Mouse (Mus musculus) spleen, adult 2 months (tissue): ENCODE results near the gene Cfap74. TPM values are rescaled to one million over a fixed set of nuclear protein-coding genes. Genes with fewer than 3 reads are reported as not detected.

Experiments used
- DNase-seq, 2 experiments: peaks; one replicate each; pipeline versions ENCODE4 v3.0.0 to v3.0.0-alpha.2; 2012 to 2021; ENCODE audit warnings: low spot score in 2 of 2, low read depth in 1 of 2
- H3K27ac ChIP-seq: fragments of 200-500 bp; 2 replicates; pipeline ENCODE4 v1.5.1; 2012; ENCODE audit warnings: low read length, inconsistent platforms; ENCODE audit not compliant: insufficient read depth
- H3K27me3 ChIP-seq: fragments of 200-500 bp; 2 replicates; pipeline ENCODE4 v1.6.1; 2012; ENCODE audit warnings: mild to moderate bottlenecking, moderate library complexity, low read length, inconsistent platforms; ENCODE audit not compliant: control insufficient read depth, insufficient read depth
- H3K36me3 ChIP-seq: fragments of 200-500 bp; 2 replicates; pipeline ENCODE4 v1.6.1; 2012; ENCODE audit warnings: mild to moderate bottlenecking, low read length, inconsistent platforms; ENCODE audit not compliant: control insufficient read depth, insufficient read depth
- H3K4me1 ChIP-seq: fragments of 200-500 bp; 2 replicates; pipeline ENCODE4 v1.6.1; 2011; ENCODE audit warnings: inconsistent platforms; ENCODE audit not compliant: control insufficient read depth, insufficient read depth, insufficient read length
- H3K4me3 ChIP-seq: fragments of 200-500 bp; 2 replicates; pipeline ENCODE4 v1.5.1; 2011; ENCODE audit warnings: mild to moderate bottlenecking, inconsistent platforms; ENCODE audit not compliant: insufficient read depth, insufficient read length; ENCODE audit errors: extremely low read depth
- CTCF ChIP-seq: fragments of 200-500 bp; IDR thresholded peaks from 2 replicates; pipeline ENCODE4 v1.5.1; 2011; ENCODE audit warnings: mild to moderate bottlenecking, inconsistent platforms; ENCODE audit not compliant: insufficient read depth, insufficient read length, insufficient replicate concordance; ENCODE audit errors: extremely low read depth
- POLR2A ChIP-seq: fragments of 200-500 bp; IDR thresholded peaks from 2 replicates; pipeline ENCODE4 v1.6.1; 2011; ENCODE audit warnings: low read depth, low read length, inconsistent platforms
- WGBS: fragments of 180-500 bp; shearing (Covaris S2); methylation state at CpG from one replicate; pipeline ENCODE4 v1.1.7; 2018; 5-methylcytosine and 5-hydroxymethylcytosine counted together
- polyA plus RNA-seq: library from polyadenylated mRNA; depleted of rRNA; stranded (reverse); fragments of >200 nt; gene quantifications from 2 replicates; pipeline ENCODE4 v1.2.3, GENCODE M21; 2012

The Cfap74 gene
- polyA plus RNA-seq, 1 experiment: 0.13 TPM

- Histone ChIP-seq H3K36me3 (no peaks in the 10 kb centered on the region), H3K27ac (peak overlapping the region; percentile 71), H3K4me3 (peak overlapping the region; percentile 95), H3K27me3 (no peaks in the 10 kb centered on the region), H3K4me1 (peaks cover 20% of the 10 kb centered on the region)
- under 1% methylated on average over 51 of the region's 51 CpGs for WGBS
- peak in 1 of 2 experiments; percentile 43 for DNase-seq
- TF ChIP-seq CTCF (no peak), POLR2A (no peak)
Observed at GRCm38 (mm10) chr4:155492131-155492633, 83.2 kb downstream of the Cfap74 start.

GRCm38 (mm10) chr4:155494891-155495290 is 85.9 kb downstream of the Cfap74 start:
- H3K4me3 ChIP-seq: no peak overlapping the region
- WGBS: 60% methylated on average over 4 of the region's 4 CpGs

GRCm38 (mm10) chr4:155497963-155498362 is 89.0 kb downstream of the Cfap74 start:
- Histone ChIP-seq H3K4me3 (no peak overlapping the region), H3K27ac (no peak overlapping the region), H3K36me3 (no peaks in the 10 kb centered on the region), H3K27me3 (no peaks in the 10 kb centered on the region), H3K4me1 (peaks cover 6% of the 10 kb centered on the region; the same call in 1 of the 2 replicates)
- no peak for DNase-seq
- TF ChIP-seq CTCF (no peak), POLR2A (no peak)
- 85% methylated on average over 3 of the region's 3 CpGs for WGBS

More at GRCm38 (mm10) chr4:155494891-155495290, 85.9 kb downstream of the Cfap74 start:
- H3K4me1 ChIP-seq: peaks cover 7% of the 10 kb centered on the region
- no peak for DNase-seq
- no peak overlapping the region for H3K27ac ChIP-seq
- no peak for TF ChIP-seq POLR2A
- no peak for TF ChIP-seq CTCF
- H3K36me3 ChIP-seq: no peaks in the 10 kb centered on the region
- H3K27me3 ChIP-seq: no peaks in the 10 kb centered on the region

GRCm38 (mm10) chr4:155501126-155501525 is 92.1 kb downstream of the Cfap74 start:
- WGBS: 77% methylated on average over 2 of the region's 2 CpGs
- Histone ChIP-seq H3K36me3 (no peaks in the 10 kb centered on the region), H3K27ac (no peak overlapping the region), H3K27me3 (no peaks in the 10 kb centered on the region), H3K4me3 (no peak overlapping the region), H3K4me1 (peaks cover 13% of the 10 kb centered on the region; the same call in 1 of the 2 replicates)
- no peak for TF ChIP-seq POLR2A
- no peak for TF ChIP-seq CTCF
- DNase-seq: no peak

GRCm38 (mm10) chr4:155505067-155505466 is 96.1 kb downstream of the Cfap74 start:
- no peaks in the 10 kb centered on the region for H3K36me3 ChIP-seq
- H3K27ac ChIP-seq: no peak overlapping the region
- no peak for DNase-seq
- whole genome bisulfite sequencing: 18% methylated on average over 8 of the region's 8 CpGs
- H3K4me3 ChIP-seq: no peak overlapping the region
- TF ChIP-seq POLR2A: no peak
- TF ChIP-seq CTCF: no peak
- H3K4me1 ChIP-seq: peaks cover 15% of the 10 kb centered on the region
- H3K27me3 ChIP-seq: no peaks in the 10 kb centered on the region

- Histone ChIP-seq H3K4me1 (peaks cover 17% of the 10 kb centered on the region), H3K4me3 (no peak overlapping the region), H3K36me3 (no peaks in the 10 kb centered on the region), H3K27ac (no peak overlapping the region), H3K27me3 (no peaks in the 10 kb centered on the region)
- 81% methylated on average over 5 of the region's 5 CpGs for WGBS
- TF ChIP-seq POLR2A (no peak), CTCF (no peak)
- DNase-seq: no peak
Observed at GRCm38 (mm10) chr4:155505671-155506295, 96.8 kb downstream of the Cfap74 start.

GRCm38 (mm10) chr4:155508614-155509013 is 99.6 kb downstream of the Cfap74 start:
- no peak for DNase-seq
- Histone ChIP-seq H3K4me1 (peaks cover 12% of the 10 kb centered on the region), H3K27ac (no peak overlapping the region), H3K36me3 (no peaks in the 10 kb centered on the region), H3K4me3 (no peak overlapping the region), H3K27me3 (no peaks in the 10 kb centered on the region)
- 79% methylated on average over 4 of the region's 4 CpGs for WGBS
- TF ChIP-seq CTCF (no peak), POLR2A (no peak)
